Mouse (Mus musculus) stomach, postnatal 0 days (tissue): ENCODE data around the gene Pou3f3.

Experiments used
- CTCF ChIP-seq: IDR thresholded peaks from 2 replicates; pipeline ENCODE4 v1.5.1; 2016; ENCODE audit warnings: antibody characterized with exemption, low read depth, mild to moderate bottlenecking, moderate library complexity
- EP300 ChIP-seq: optimal IDR thresholded peaks from 2 replicates; pipeline ENCODE3; 2016; ENCODE audit warnings: antibody characterized with exemption

- TF ChIP-seq CTCF (no peak), EP300 (no peak)
Measured at GRCm38 (mm10) chr1:42651461-42651860, 44.1 kb upstream of the Pou3f3 start.
